In genomic region chr1:84621308-84621707, GRCm38 (mm10) we compare ENCODE assay signal across 8 mouse cellular contexts.
A peak's percentile ranks its signal among the peaks of the same experiment; 100 is the strongest.
DNase-seq lines count a peak whose midpoint lies in the region.

No protein-coding gene starts in this region.

- DNase-seq in adrenal gland, adult 2 months, result peak; percentile 19
- no peak for DNase-seq in adrenal gland, postnatal 4 days (ENCODE audit: low spot score in 2 of 2)
- peak; percentile 39 for DNase-seq in cerebellum, adult 9-10 months
- DNase-seq in frontal cortex, postnatal 25 days (ENCODE audit: low spot score in 2 of 2), result peak; percentile 45
- DNase-seq in left cerebral cortex, postnatal 36 days (ENCODE audit: low spot score in 2 of 2), result peak; percentile 59 to 61
- DNase-seq in right cerebral cortex, adult 18-20 months, result peak; percentile 78
- DNase-seq in lung, postnatal 25 days (ENCODE audit: low spot score), result no peak
- no peak for DNase-seq in spleen, postnatal 36 days (ENCODE audit: low spot score in 2 of 2)

- intact Hi-C loops in left cerebral cortex, postnatal 36 days (cut with DNase I), result no loop called here

Comparison
In these comparisons a context has a peak if more than half of its experiments do, and no peak if none do; other contexts are left out.
1. DNase-seq: peak in adrenal gland, adult 2 months (single experiment), cerebellum, adult 9-10 months (single experiment), frontal cortex, postnatal 25 days (2 of 2), left cerebral cortex, postnatal 36 days (2 of 2) and right cerebral cortex, adult 18-20 months (single experiment); none in adrenal gland, postnatal 4 days (0 of 2), lung, postnatal 25 days (single experiment) and spleen, postnatal 36 days (0 of 2).